Mouse (Mus musculus) left cerebral cortex, postnatal 36 days (tissue): ENCODE measurements at regions not wholly inside any gene's neighbourhood (a gene's known extent, or its start where the extent isn't known, plus 50 kb on each side); places are given as distances from the start of the nearest gene placed in this dataset.

Experiments
- DNase-seq, 2 experiments: peaks; one replicate each; pipeline ENCODE4 v3.0.0; 2021 to 2022; ENCODE audit warnings: low spot score in 2 of 2, mixed read lengths in 1 of 2
- intact Hi-C: fragments of 180-260 bp; cut with DNase I; formaldehyde crosslinking; loops from one replicate; pipeline ENCODE4 v1.15.1; 2025

GRCm38 (mm10) chr10:117520536-117521314 is 108.6 kb upstream of the Cpm start:
- DNase-seq: no peak
- intact Hi-C loops: no loop called here

GRCm38 (mm10) chr10:117519670-117520535 is 109.4 kb upstream of the Cpm start:
- no peak for DNase-seq
- intact Hi-C loops: no loop called here

- no peak for DNase-seq
- intact Hi-C loops: no loop called here
Observed at GRCm38 (mm10) chr10:117518793-117519669, 110.3 kb upstream of the Cpm start.

GRCm38 (mm10) chr10:117517800-117518770 is 111.2 kb upstream of the Cpm start:
- intact Hi-C loops: no loop called here
- no peak for DNase-seq

GRCm38 (mm10) chr10:117517071-117517714 is 112.1 kb upstream of the Cpm start:
- intact Hi-C loops: no loop called here
- no peak for DNase-seq

GRCm38 (mm10) chr10:117516510-117516909 is 112.8 kb upstream of the Cpm start:
- no peak for DNase-seq
- intact Hi-C loops: no loop called here

GRCm38 (mm10) chr10:117515777-117516501 is 113.4 kb upstream of the Cpm start:
- intact Hi-C loops: loop anchor here (1.0 kb wide), 1 partner anchor 161 kb away; no protein-coding TSS in a partner anchor
- DNase-seq: peak; percentile 12 to 18

- DNase-seq: no peak
- intact Hi-C loops: loop anchor here (1.0 kb wide), 1 partner anchor 162 kb away; no protein-coding TSS in a partner anchor
Observed at GRCm38 (mm10) chr10:117515039-117515438, 114.3 kb upstream of the Cpm start.

- DNase-seq: no peak
- intact Hi-C loops: no loop called here
Observed at GRCm38 (mm10) chr10:117513925-117514546, 115.3 kb upstream of the Cpm start.

- no peak for DNase-seq
- intact Hi-C loops: no loop called here
Observed at GRCm38 (mm10) chr10:117512424-117513257, 116.7 kb upstream of the Cpm start.

GRCm38 (mm10) chr10:117511483-117512406 is 117.6 kb upstream of the Cpm start:
- intact Hi-C loops: no loop called here
- no peak for DNase-seq

- no peak for DNase-seq
- intact Hi-C loops: no loop called here
Observed at GRCm38 (mm10) chr10:117510529-117511482, 118.5 kb upstream of the Cpm start.

- intact Hi-C loops: no loop called here
Observed at GRCm38 (mm10) chr10:117510224-117510486, 119.1 kb upstream of the Cpm start.

GRCm38 (mm10) chr10:117509431-117510223 is 119.7 kb upstream of the Cpm start:
- intact Hi-C loops: no loop called here
- no peak for DNase-seq

More at GRCm38 (mm10) chr10:117510224-117510486, 119.1 kb upstream of the Cpm start:
- DNase-seq: no peak
